ENCODE assay signal across 16 mouse cellular contexts in genomic region chr19:45606701-45607100, GRCm38 (mm10).
"Had no signal": no experiment of that assay in that cellular context is flagged by ENCODE, and none has a peak within 500 bp of the region (broad histone marks: within the 10 kb centered on the region; RNA-seq: fewer than 3 reads in every experiment).

No protein-coding gene starts in this region.

- H3K9me3 ChIP-seq: limb, embryonic 15.5 days; liver, embryonic 13.5 days; lung, embryonic 15.5 days; megakaryocyte, embryonic 14.5 days; midbrain, embryonic 15.5 days; neural tube, embryonic 12.5 days; stomach, embryonic 15.5 days had no signal

- ATAC-seq: liver, postnatal 0 days had no signal

- H3K4me3 ChIP-seq: limb, embryonic 15.5 days; liver, embryonic 13.5 days; lung, embryonic 15.5 days; megakaryocyte, embryonic 14.5 days; midbrain, embryonic 15.5 days; neural tube, embryonic 12.5 days; stomach, embryonic 15.5 days had no signal

- H3K27ac ChIP-seq: kidney, postnatal 0 days; limb, embryonic 15.5 days; liver, embryonic 13.5 days; lung, embryonic 15.5 days; macrophage; midbrain, embryonic 15.5 days; neural tube, embryonic 12.5 days; stomach, embryonic 15.5 days had no signal

- H3K4me1 ChIP-seq: lung, embryonic 15.5 days; stomach, embryonic 15.5 days had no signal

- H3K27me3 ChIP-seq: limb, embryonic 15.5 days; liver, embryonic 13.5 days; lung, embryonic 15.5 days; megakaryocyte, embryonic 14.5 days; midbrain, embryonic 15.5 days; stomach, embryonic 15.5 days had no signal

- DNase-seq: layer of hippocampus, adult 9-11 months; liver, embryonic 13.5 days; liver, postnatal 0 days; lung, postnatal 14 days; right cerebral cortex, postnatal 4 days; spleen, adult 18-20 months; thymus, adult 2 months; thymus, postnatal 25 days had no signal

- H3K36me3 ChIP-seq: liver, embryonic 13.5 days; lung, embryonic 15.5 days; midbrain, embryonic 15.5 days; stomach, embryonic 15.5 days had no signal
